Mouse (Mus musculus): ENCODE results near the gene Dnajc19. TPM values are rescaled to one million over a fixed set of nuclear protein-coding genes. Genes with fewer than 3 reads are reported as not detected.
A peak's percentile ranks its signal among the peaks of the same experiment; 100 is the strongest.
"Not testable (repeated sequence)": the region's sequence is repeated elsewhere in the genome, so short reads cannot be mapped to it uniquely, and the experiment has no call there.

Gene Dnajc19
- polyA plus RNA-seq, 1 experiment from 2014 or later = 178 TPM

DNA sequence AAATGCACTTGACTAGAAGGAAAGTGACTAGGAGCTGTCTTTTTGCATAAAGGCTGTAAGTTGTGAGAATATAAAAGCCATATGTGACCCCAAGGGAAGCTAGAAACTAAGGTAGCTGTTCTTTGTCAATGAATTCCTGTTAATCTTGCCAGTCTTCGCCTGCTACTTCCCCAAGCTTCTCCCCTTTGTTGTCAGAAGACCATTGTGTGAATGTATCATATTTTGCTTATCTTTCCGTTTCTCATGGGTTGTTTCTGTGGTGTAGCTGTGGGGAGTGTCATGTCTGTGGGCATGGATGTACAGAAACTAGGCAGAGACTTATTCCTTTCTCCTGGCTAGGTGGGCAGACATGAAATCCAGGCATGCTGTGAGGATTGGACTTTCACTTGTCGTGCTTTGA, 808 bp upstream of the Dnajc19 start:
- Histone ChIP-seq H3K4me2 (replicated peaks; ENCODE audit: low read depth) (no peak overlapping the region), H3K4me1 (replicated peaks; ENCODE audit: control insufficient read depth, insufficient read depth) (peaks cover 2% of the 10 kb centered on the region; the same call in 1 of the 2 replicates), H3K4me3 (ENCODE audit: low read depth, low read length) (no peak overlapping the region; the same call in 1 of the 2 replicates), H3K9me3 (ENCODE audit: control insufficient read depth, low read length) (no peaks in the 10 kb centered on the region), H3K27me3 (ENCODE audit: control insufficient read depth, insufficient read depth, low read length) (no peaks in the 10 kb centered on the region), H3K9ac (ENCODE audit: low read length) (no peak overlapping the region), H3K36me3 (ENCODE audit: control insufficient read depth, insufficient read depth, low read length) (no peaks in the 10 kb centered on the region), H3K27ac (replicated peaks) (no peak overlapping the region)
- ATAC-seq (ENCODE audit: low FRiP score, low TSS enrichment) (no peak), DNase-seq (ENCODE audit: low spot score) (no peak)
- 86% methylated on average over 3 of the region's 3 CpGs for WGBS
- TF ChIP-seq CTCF (IDR thresholded peaks at IDR 0.05; ENCODE audit: low read depth) (no peak), EP300 (optimal IDR thresholded peaks at IDR 0.05) (no peak)

DNA sequence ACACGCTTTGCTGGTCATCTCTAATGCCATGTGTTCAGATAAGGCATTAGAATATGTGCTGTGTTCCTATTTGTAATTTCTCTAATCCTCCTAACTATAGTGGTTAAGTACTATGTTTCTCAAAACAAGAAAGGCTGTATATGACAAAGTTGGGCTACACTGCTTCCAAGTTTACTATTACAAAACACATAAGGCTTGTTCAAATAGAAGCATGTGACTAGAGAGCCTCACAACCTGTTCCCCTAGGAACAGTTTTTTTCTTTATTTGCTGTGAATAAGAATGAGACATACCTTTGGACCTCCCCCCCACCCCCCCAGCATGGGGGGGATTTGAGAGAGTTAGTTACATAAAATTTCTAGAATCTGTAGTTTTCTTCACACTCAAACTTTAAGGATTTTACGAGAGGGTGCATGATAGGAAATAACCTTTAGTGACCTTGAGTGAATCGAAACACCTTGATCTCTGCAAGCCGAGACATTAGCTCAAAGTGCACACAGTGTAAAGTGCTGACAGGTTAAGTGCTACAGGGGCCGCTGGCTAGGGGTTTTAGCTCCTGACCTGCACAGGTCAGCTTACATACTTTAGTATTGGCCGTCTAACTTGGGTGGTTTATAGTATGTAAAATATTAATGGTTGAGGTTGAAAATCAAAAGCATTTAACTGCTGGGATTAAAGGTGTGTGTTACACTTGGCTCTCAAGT, 4.9 kb downstream of the Dnajc19 start:
- peak; percentile 18 for DNase-seq (ENCODE audit: low spot score)
- TF ChIP-seq EP300 (optimal IDR thresholded peaks at IDR 0.05) = no peak
- 68% methylated on average over 6 of the region's 6 CpGs for WGBS

DNA sequence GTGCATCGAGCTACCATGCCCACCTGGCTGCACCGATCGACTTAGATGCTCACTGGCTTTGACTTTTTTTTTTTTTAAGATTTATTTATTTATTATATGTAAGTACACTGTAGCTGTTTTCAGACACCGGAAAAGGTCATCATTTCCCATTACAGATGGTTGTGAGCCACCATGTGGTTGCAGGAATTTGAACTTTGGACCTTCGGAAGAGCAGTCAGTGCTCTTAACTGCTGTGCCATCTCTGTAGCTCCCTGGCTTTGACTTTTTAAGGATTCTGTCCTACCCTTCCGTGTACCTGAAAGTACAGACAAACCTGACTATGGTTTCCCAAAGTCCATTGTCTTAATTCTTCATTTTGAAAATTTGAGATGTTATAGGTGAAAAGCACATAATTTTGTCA, 8.4 kb downstream of the Dnajc19 start:
- 89% methylated on average over 6 of the region's 6 CpGs for WGBS
- H3K4me1 ChIP-seq (replicated peaks; ENCODE audit: control insufficient read depth, insufficient read depth) = no peaks in the 10 kb centered on the region
- DNase-seq (ENCODE audit: low spot score) = no peak

More for the DNA sequence above, 4.9 kb downstream of the Dnajc19 start:
- no peak overlapping the region for H3K9ac ChIP-seq (ENCODE audit: low read length)
- H3K27ac ChIP-seq (replicated peaks) = no peak overlapping the region
- 0 out of 2 replicates have a peak, but pooled peaks cover 3% of the 10 kb centered on the region for H3K36me3 ChIP-seq (ENCODE audit: control insufficient read depth, insufficient read depth, low read length)
- no peaks in the 10 kb centered on the region for H3K9me3 ChIP-seq (ENCODE audit: control insufficient read depth, low read length)
- peaks cover 2% of the 10 kb centered on the region; the same call in 1 of the 2 replicates for H3K4me1 ChIP-seq (replicated peaks; ENCODE audit: control insufficient read depth, insufficient read depth)
- H3K4me2 ChIP-seq (replicated peaks; ENCODE audit: low read depth) = no peak overlapping the region
- no peak for ATAC-seq (ENCODE audit: low FRiP score, low TSS enrichment)
- H3K27me3 ChIP-seq (ENCODE audit: control insufficient read depth, insufficient read depth, low read length) = no peaks in the 10 kb centered on the region
- no peak overlapping the region for H3K4me3 ChIP-seq (ENCODE audit: low read depth, low read length)

DNA sequence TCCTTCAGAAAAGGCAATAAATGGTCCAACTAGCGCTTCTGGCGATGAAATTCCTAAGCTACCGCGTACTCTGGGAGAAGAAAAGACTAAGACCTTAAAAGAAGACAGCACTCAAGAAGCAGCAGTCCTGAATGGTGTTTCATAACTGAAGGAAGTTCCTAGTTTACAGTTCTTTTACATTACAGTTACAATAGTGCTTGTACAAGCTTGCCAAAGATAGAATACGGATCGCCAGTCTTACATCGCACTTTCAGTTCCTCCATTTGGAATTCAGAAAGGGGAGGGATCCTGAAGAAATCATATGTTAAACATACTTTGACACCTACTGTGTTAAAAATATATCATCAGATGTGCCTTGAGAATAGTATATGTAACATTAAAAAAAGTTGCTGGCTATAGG, 12.2 kb downstream of the Dnajc19 start:
- not testable (repeated sequence) for H3K9me3 ChIP-seq (ENCODE audit: control insufficient read depth, low read length); H3K4me1 ChIP-seq (replicated peaks; ENCODE audit: control insufficient read depth, insufficient read depth); ATAC-seq (ENCODE audit: low FRiP score, low TSS enrichment); H3K27ac ChIP-seq (replicated peaks); H3K4me3 ChIP-seq (ENCODE audit: low read depth, low read length); DNase-seq (ENCODE audit: low spot score); H3K27me3 ChIP-seq (ENCODE audit: control insufficient read depth, insufficient read depth, low read length); H3K4me2 ChIP-seq (replicated peaks; ENCODE audit: low read depth); H3K36me3 ChIP-seq (ENCODE audit: control insufficient read depth, insufficient read depth, low read length); H3K9ac ChIP-seq (ENCODE audit: low read length)
- WGBS = 86% methylated on average over 7 of the region's 7 CpGs

More for the DNA sequence above, 8.4 kb downstream of the Dnajc19 start:
- TF ChIP-seq CTCF (IDR thresholded peaks at IDR 0.05; ENCODE audit: low read depth) (no peak), EP300 (optimal IDR thresholded peaks at IDR 0.05) (no peak)
- no peak overlapping the region for H3K9ac ChIP-seq (ENCODE audit: low read length)
- 0 out of 2 replicates have a peak, but pooled peaks cover 3% of the 10 kb centered on the region for H3K36me3 ChIP-seq (ENCODE audit: control insufficient read depth, insufficient read depth, low read length)
- no peaks in the 10 kb centered on the region for H3K9me3 ChIP-seq (ENCODE audit: control insufficient read depth, low read length)
- no peak for ATAC-seq (ENCODE audit: low FRiP score, low TSS enrichment)
- no peak overlapping the region for H3K4me2 ChIP-seq (replicated peaks; ENCODE audit: low read depth)
- H3K27me3 ChIP-seq (ENCODE audit: control insufficient read depth, insufficient read depth, low read length) = no peaks in the 10 kb centered on the region
- H3K27ac ChIP-seq (replicated peaks) = no peak overlapping the region
- H3K4me3 ChIP-seq (ENCODE audit: low read depth, low read length) = no peak overlapping the region

DNA sequence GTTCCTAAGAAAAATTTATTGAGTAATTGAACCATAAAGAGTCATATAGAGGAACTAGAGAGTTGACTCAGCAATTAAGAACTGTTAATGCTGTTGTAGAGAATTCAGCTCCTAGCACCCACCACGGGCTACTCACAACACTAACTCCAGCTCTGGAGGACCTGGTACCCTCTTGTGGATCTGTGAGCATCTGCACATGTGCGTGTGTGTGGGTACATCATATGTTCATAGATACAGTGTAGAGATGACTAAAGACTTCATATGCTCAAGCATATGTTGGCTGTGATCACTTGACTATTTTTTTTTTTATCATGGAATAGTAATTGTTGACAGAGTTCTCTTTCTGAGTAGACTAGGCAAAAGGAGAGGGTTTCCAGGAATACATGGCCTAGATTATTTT, 18.8 kb downstream of the Dnajc19 start:
- Histone ChIP-seq H3K27ac (replicated peaks) (no peak overlapping the region), H3K4me1 (replicated peaks; ENCODE audit: control insufficient read depth, insufficient read depth) (no peaks in the 10 kb centered on the region), H3K4me2 (replicated peaks; ENCODE audit: low read depth) (no peak overlapping the region), H3K9me3 (ENCODE audit: control insufficient read depth, low read length) (no peaks in the 10 kb centered on the region), H3K36me3 (ENCODE audit: control insufficient read depth, insufficient read depth, low read length) (peaks cover 2% of the 10 kb centered on the region; the same call in 1 of the 2 replicates), H3K9ac (ENCODE audit: low read length) (no peak overlapping the region), H3K27me3 (ENCODE audit: control insufficient read depth, insufficient read depth, low read length) (no peaks in the 10 kb centered on the region), H3K4me3 (ENCODE audit: low read depth, low read length) (no peak overlapping the region)
- no peak for ATAC-seq (ENCODE audit: low FRiP score, low TSS enrichment)
- DNase-seq (ENCODE audit: low spot score) = no peak
- 95% methylated on average over 2 of the region's 2 CpGs for WGBS
- no peak for TF ChIP-seq CTCF (IDR thresholded peaks at IDR 0.05; ENCODE audit: low read depth)
- no peak for TF ChIP-seq EP300 (optimal IDR thresholded peaks at IDR 0.05)

DNA sequence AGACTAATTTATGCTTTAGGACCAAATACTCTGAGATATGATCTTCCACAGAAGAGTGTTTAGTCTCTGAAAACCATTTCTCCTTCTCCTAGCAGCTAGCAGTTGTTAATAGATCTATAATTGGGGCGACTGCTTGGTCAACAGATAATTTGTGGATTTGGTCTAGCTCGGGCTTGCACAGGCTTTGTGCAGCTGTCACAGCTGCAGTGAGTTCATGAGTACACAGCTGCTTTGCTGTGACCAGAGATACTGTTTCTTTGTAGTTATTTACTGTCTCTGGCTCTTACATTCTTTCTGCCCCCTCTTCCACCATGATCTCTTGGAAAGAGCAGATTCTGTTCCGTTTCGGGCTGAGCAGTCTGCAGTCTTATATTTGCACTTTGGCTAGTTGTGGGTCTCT, 39.1 kb downstream of the Dnajc19 start:
- Histone ChIP-seq H3K27ac (replicated peaks) (no peak overlapping the region), H3K4me3 (ENCODE audit: low read depth, low read length) (no peak overlapping the region), H3K9me3 (ENCODE audit: control insufficient read depth, low read length) (no peaks in the 10 kb centered on the region), H3K4me2 (replicated peaks; ENCODE audit: low read depth) (no peak overlapping the region), H3K36me3 (ENCODE audit: control insufficient read depth, insufficient read depth, low read length) (peaks cover 6% of the 10 kb centered on the region; the same call in 1 of the 2 replicates), H3K9ac (ENCODE audit: low read length) (no peak overlapping the region), H3K27me3 (ENCODE audit: control insufficient read depth, insufficient read depth, low read length) (no peaks in the 10 kb centered on the region), H3K4me1 (replicated peaks; ENCODE audit: control insufficient read depth, insufficient read depth) (no peaks in the 10 kb centered on the region)
- no peak for TF ChIP-seq EP300 (optimal IDR thresholded peaks at IDR 0.05)
- no peak for TF ChIP-seq CTCF (IDR thresholded peaks at IDR 0.05; ENCODE audit: low read depth)
- DNase-seq (ENCODE audit: low spot score) (no peak), ATAC-seq (ENCODE audit: low FRiP score, low TSS enrichment) (no peak)
- WGBS = 77% methylated on average over 4 of the region's 4 CpGs
